35 mouse cellular contexts compared by ENCODE assay signal in the genomic region with DNA sequence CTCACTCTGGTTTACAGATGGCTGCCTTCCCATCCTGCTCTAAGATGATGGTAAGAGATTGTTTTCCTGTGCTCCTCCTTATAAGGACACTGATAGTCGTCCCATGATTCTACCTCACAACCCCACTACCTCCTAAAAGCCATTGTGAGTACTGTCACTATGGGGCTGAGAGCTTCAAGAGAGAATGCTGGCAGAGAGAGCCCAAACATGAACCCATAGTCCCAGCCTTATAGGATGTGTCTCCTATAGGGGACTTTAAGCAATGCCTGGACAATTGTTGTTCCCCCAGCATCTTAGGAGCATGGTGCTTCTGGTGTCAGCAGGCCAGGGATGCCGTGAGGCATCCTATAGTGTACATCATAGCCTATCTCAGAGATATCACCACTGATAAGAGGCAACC. TPM values are rescaled to one million over a fixed set of nuclear protein-coding genes. Genes with fewer than 3 reads are reported as not detected.
"Had no signal": no experiment of that assay in that cellular context is flagged by ENCODE, and none has a peak within 500 bp of the region (broad histone marks: within the 10 kb centered on the region; RNA-seq: fewer than 3 reads in every experiment).

No protein-coding gene starts in this region.

- H3K27me3 ChIP-seq: limb, embryonic 12.5 days; limb, embryonic 13.5 days; limb, embryonic 15.5 days; liver, embryonic 12.5 days; liver, embryonic 13.5 days; liver, embryonic 15.5 days; lung, embryonic 15.5 days; megakaryocyte, embryonic 14.5 days; midbrain, embryonic 12.5 days; midbrain, embryonic 13.5 days; midbrain, embryonic 15.5 days had no signal

- ATAC-seq: liver, embryonic 12.5 days; liver, postnatal 0 days; lung, postnatal 0 days; midbrain, embryonic 13.5 days; midbrain, embryonic 15.5 days; midbrain, embryonic 16.5 days had no signal

- DNase-seq: left cerebral cortex, postnatal 4 days; liver; liver, embryonic 13.5 days; liver, postnatal 0 days; lung, adult 18-20 months; lung, adult 2 months; lung, embryonic 14.5 days; lung, postnatal 10 days; lung, postnatal 14 days; lung, postnatal 36 days; lung, postnatal 4 days; midbrain, embryonic 14.5 days had no signal

- H3K27ac ChIP-seq: limb, embryonic 10.5 days; limb, embryonic 12.5 days; limb, embryonic 13.5 days; limb, embryonic 15.5 days; liver, embryonic 12.5 days; liver, embryonic 13.5 days; liver, embryonic 14.5 days; liver, embryonic 15.5 days; lung, embryonic 15.5 days; macrophage; midbrain, embryonic 10.5 days; midbrain, embryonic 12.5 days; midbrain, embryonic 13.5 days; midbrain, embryonic 15.5 days had no signal

- H3K9me3 ChIP-seq: limb, embryonic 10.5 days; limb, embryonic 12.5 days; limb, embryonic 13.5 days; limb, embryonic 15.5 days; liver, embryonic 12.5 days; liver, embryonic 13.5 days; liver, embryonic 15.5 days; lung, embryonic 15.5 days; megakaryocyte, embryonic 14.5 days; midbrain, embryonic 10.5 days; midbrain, embryonic 12.5 days; midbrain, embryonic 13.5 days; midbrain, embryonic 15.5 days had no signal

- H3K36me3 ChIP-seq: limb, embryonic 10.5 days; limb, embryonic 12.5 days; limb, embryonic 13.5 days; limb, embryonic 15.5 days; liver, embryonic 12.5 days; liver, embryonic 13.5 days; liver, embryonic 15.5 days; lung, embryonic 15.5 days; midbrain, embryonic 10.5 days; midbrain, embryonic 12.5 days; midbrain, embryonic 13.5 days; midbrain, embryonic 15.5 days had no signal

- H3K4me1 ChIP-seq: limb, embryonic 10.5 days; limb, embryonic 12.5 days; limb, embryonic 13.5 days; liver, embryonic 12.5 days; liver, embryonic 13.5 days; liver, embryonic 15.5 days; lung, embryonic 15.5 days; megakaryocyte, embryonic 14.5 days; midbrain, embryonic 12.5 days had no signal

- H3K4me3 ChIP-seq: limb, embryonic 10.5 days; limb, embryonic 12.5 days; limb, embryonic 13.5 days; limb, embryonic 15.5 days; liver, embryonic 12.5 days; liver, embryonic 13.5 days; liver, embryonic 15.5 days; lung, embryonic 15.5 days; megakaryocyte, embryonic 14.5 days; midbrain, embryonic 10.5 days; midbrain, embryonic 12.5 days; midbrain, embryonic 13.5 days; midbrain, embryonic 15.5 days; myocyte had no signal

- H3K4me2 ChIP-seq: limb, embryonic 12.5 days; limb, embryonic 13.5 days; limb, embryonic 15.5 days; liver, embryonic 11.5 days; liver, embryonic 12.5 days; liver, embryonic 13.5 days; liver, embryonic 15.5 days; lung, embryonic 14.5 days; lung, embryonic 15.5 days; midbrain, embryonic 11.5 days; midbrain, embryonic 12.5 days; midbrain, embryonic 13.5 days; midbrain, embryonic 15.5 days had no signal

- H3K9ac ChIP-seq: limb, embryonic 12.5 days; limb, embryonic 13.5 days; limb, embryonic 15.5 days; liver, embryonic 12.5 days; liver, embryonic 13.5 days; liver, embryonic 14.5 days; liver, embryonic 15.5 days; liver, postnatal 0 days; lung, embryonic 14.5 days; lung, embryonic 15.5 days; midbrain, embryonic 12.5 days; midbrain, embryonic 13.5 days; midbrain, embryonic 15.5 days had no signal

RNA-seq across cellular contexts. Expression of gene Sh3rf3, which starts 54.4 kb away (rescaled TPM):
- total RNA-seq: liver, adult 2 months; megakaryocyte, adult 5-6 weeks; megakaryocyte-erythroid progenitor cell, adult 5-6 weeks; monocyte, adult 5-6 weeks had no signal
- polyA plus RNA-seq: liver, adult 2 months; liver, embryonic 11.5 days; liver, embryonic 12.5 days; liver, embryonic 13.5 days; liver, embryonic 14.5 days; liver, postnatal 0 days; macrophage had no signal
